Mouse (Mus musculus): ENCODE measurements at regions not wholly inside any gene's neighbourhood (a gene's known extent, or its start where the extent isn't known, plus 50 kb on each side); places are given as distances from the start of the nearest gene placed in this dataset.

GRCm38 (mm10) chr16:25585070-25585454 is 98.5 kb upstream of the Trp63 start:
- ATAC-seq, result no peak

GRCm38 (mm10) chr16:25585953-25586352 is 97.6 kb upstream of the Trp63 start:
- ATAC-seq, result no peak

GRCm38 (mm10) chr16:25587879-25588347 is 95.7 kb upstream of the Trp63 start:
- ATAC-seq, result peak; percentile 43

- ATAC-seq, result no peak
Measured at GRCm38 (mm10) chr16:25597435-25597834, 86.1 kb upstream of the Trp63 start.

- ATAC-seq, result no peak
Measured at GRCm38 (mm10) chr16:25603121-25603520, 80.4 kb upstream of the Trp63 start.

- no peak for ATAC-seq
Measured at GRCm38 (mm10) chr16:25615229-25615628, 68.3 kb upstream of the Trp63 start.

- no peak for ATAC-seq
Measured at GRCm38 (mm10) chr16:25615646-25616045, 67.9 kb upstream of the Trp63 start.

- ATAC-seq, result no peak
Measured at GRCm38 (mm10) chr16:25618898-25619297, 64.7 kb upstream of the Trp63 start.

GRCm38 (mm10) chr16:25622651-25623050 is 60.9 kb upstream of the Trp63 start:
- ATAC-seq, result no peak

- ATAC-seq, result no peak
Measured at GRCm38 (mm10) chr16:25623986-25624623, 59.5 kb upstream of the Trp63 start.

- ATAC-seq, result no peak
Measured at GRCm38 (mm10) chr16:25629750-25630149, 53.8 kb upstream of the Trp63 start.

GRCm38 (mm10) chr16:25631139-25631716 is 52.3 kb upstream of the Trp63 start:
- ATAC-seq, result no peak

All from CD4-positive, CD25-positive, alpha-beta regulatory T cell, adult 4 months (primary cell).